Mouse (Mus musculus) forebrain, embryonic 11.5 days (tissue): ENCODE results near the gene Med20. TPM values are rescaled to one million over a fixed set of nuclear protein-coding genes. Genes with fewer than 3 reads are reported as not detected.
A peak's percentile ranks its signal among the peaks of the same experiment; 100 is the strongest.

Source experiments
- ATAC-seq: fragments of 200-750 bp; cut with Nextera tagmentation; replicated peaks from 2 replicates; pipeline ENCODE4 v1.8.0; 2017; ENCODE audit warnings: moderate TSS enrichment; ENCODE audit not compliant: low FRiP score
- DNase-seq: peaks from one replicate; pipeline ENCODE4 v3.0.0-alpha.2; 2017; ENCODE audit warnings: low spot score
- H3K27ac ChIP-seq: fragments of 300-500 bp; sonication (generic); 2 replicates; pipeline ENCODE4 v1.5.1; 2014; ENCODE audit warnings: low read depth, low read length
- H3K27me3 ChIP-seq: fragments of 300-500 bp; sonication (generic); 2 replicates; pipeline ENCODE4 v1.6.1; 2014; ENCODE audit warnings: mild to moderate bottlenecking, low read length, mixed read lengths; ENCODE audit not compliant: control insufficient read depth, insufficient read depth
- H3K36me3 ChIP-seq: fragments of 300-500 bp; sonication (generic); 2 replicates; pipeline ENCODE4 v1.6.1; 2014; ENCODE audit warnings: mild to moderate bottlenecking, low read length, moderate library complexity, mixed read lengths; ENCODE audit not compliant: control insufficient read depth, insufficient read depth
- H3K4me1 ChIP-seq: fragments of 300-500 bp; sonication (generic); replicated peaks from 2 replicates; pipeline ENCODE4 v1.6.1; 2014; ENCODE audit warnings: low read length, mixed read lengths; ENCODE audit not compliant: control insufficient read depth, insufficient read depth
- H3K4me2 ChIP-seq: fragments of 300-500 bp; sonication (generic); 2 replicates; pipeline ENCODE4 v1.6.1; 2014; ENCODE audit warnings: low read depth, mild to moderate bottlenecking, low read length, moderate library complexity, mixed read lengths; ENCODE audit not compliant: severe bottlenecking
- H3K4me3 ChIP-seq: fragments of 300-500 bp; sonication (generic); 2 replicates; pipeline ENCODE4 v1.5.1; 2014; ENCODE audit warnings: low read depth, low read length
- H3K9ac ChIP-seq: fragments of 300-500 bp; sonication (generic); 2 replicates; pipeline ENCODE4 v1.6.1; 2014; ENCODE audit warnings: low read length
- H3K9me3 ChIP-seq: fragments of 300-500 bp; sonication (generic); 2 replicates; pipeline ENCODE4 v1.6.1; 2016; ENCODE audit warnings: low read length, mixed read lengths; ENCODE audit not compliant: control insufficient read depth
- WGBS: fragments of 180-500 bp; shearing (Covaris S2); extraction: QIAGEN DNeasy Blood & Tissue Kit; methylation state at CpG from one replicate; pipeline ENCODE4 v1.1.7; 2014; 5-methylcytosine and 5-hydroxymethylcytosine counted together
- polyA plus RNA-seq: library from polyadenylated mRNA; unstranded; fragments of >200 nt; fragmentation: Nextera tagmentation; extraction: Ambion mirVana; gene quantifications from 2 replicates; pipeline ENCODE4 v1.2.1, GENCODE M21; 2014

The Med20 gene
- polyA plus RNA-seq, 1 experiment from 2014 or later: 44.5 TPM

- ATAC-seq: no peak
Observed at GRCm38 (mm10) chr17:47594183-47594968, 17.0 kb upstream of the Med20 start.

DNA sequence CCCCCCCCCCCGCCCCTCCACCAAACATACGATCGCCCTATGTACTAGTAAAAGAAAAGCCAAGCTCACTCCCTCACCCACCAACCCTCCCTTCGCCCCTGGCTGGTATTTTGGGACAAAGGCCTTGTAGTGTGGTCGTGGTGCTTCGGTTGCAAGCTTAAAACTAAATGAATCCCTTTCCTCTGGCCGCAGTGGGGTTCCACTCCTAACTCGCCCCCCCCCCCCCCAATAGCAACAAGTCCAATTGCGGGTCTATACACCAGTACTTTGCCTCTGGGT is 16.5 kb upstream of the Med20 start:
- Histone ChIP-seq H3K4me2 (peak overlapping the region; percentile 86), H3K27me3 (no peaks in the 10 kb centered on the region), H3K9ac (peak overlapping the region; percentile 88), H3K27ac (peak overlapping the region; percentile 97), H3K4me1 (peaks cover 28% of the 10 kb centered on the region), H3K36me3 (no peaks in the 10 kb centered on the region; the same call in 1 of the 2 replicates), H3K9me3 (no peaks in the 10 kb centered on the region), H3K4me3 (peak overlapping the region; percentile 81)
- WGBS: 0% methylated on average over 8 of the region's 9 CpGs
- ATAC-seq: no peak
- DNase-seq: no peak

More at GRCm38 (mm10) chr17:47594183-47594968, 17.0 kb upstream of the Med20 start:
- peak overlapping the region; percentile 88 for H3K9ac ChIP-seq
- H3K4me2 ChIP-seq: peak overlapping the region; percentile 86
- under 1% methylated on average over 37 of the region's 43 CpGs for WGBS
- H3K9me3 ChIP-seq: no peaks in the 10 kb centered on the region
- peaks cover 28% of the 10 kb centered on the region for H3K4me1 ChIP-seq
- H3K4me3 ChIP-seq: peak overlapping the region; percentile 81
- H3K27me3 ChIP-seq: no peaks in the 10 kb centered on the region
- H3K36me3 ChIP-seq: no peaks in the 10 kb centered on the region; the same call in 1 of the 2 replicates
- peak; percentile 80 for DNase-seq
- H3K27ac ChIP-seq: peak overlapping the region; percentile 97

DNA sequence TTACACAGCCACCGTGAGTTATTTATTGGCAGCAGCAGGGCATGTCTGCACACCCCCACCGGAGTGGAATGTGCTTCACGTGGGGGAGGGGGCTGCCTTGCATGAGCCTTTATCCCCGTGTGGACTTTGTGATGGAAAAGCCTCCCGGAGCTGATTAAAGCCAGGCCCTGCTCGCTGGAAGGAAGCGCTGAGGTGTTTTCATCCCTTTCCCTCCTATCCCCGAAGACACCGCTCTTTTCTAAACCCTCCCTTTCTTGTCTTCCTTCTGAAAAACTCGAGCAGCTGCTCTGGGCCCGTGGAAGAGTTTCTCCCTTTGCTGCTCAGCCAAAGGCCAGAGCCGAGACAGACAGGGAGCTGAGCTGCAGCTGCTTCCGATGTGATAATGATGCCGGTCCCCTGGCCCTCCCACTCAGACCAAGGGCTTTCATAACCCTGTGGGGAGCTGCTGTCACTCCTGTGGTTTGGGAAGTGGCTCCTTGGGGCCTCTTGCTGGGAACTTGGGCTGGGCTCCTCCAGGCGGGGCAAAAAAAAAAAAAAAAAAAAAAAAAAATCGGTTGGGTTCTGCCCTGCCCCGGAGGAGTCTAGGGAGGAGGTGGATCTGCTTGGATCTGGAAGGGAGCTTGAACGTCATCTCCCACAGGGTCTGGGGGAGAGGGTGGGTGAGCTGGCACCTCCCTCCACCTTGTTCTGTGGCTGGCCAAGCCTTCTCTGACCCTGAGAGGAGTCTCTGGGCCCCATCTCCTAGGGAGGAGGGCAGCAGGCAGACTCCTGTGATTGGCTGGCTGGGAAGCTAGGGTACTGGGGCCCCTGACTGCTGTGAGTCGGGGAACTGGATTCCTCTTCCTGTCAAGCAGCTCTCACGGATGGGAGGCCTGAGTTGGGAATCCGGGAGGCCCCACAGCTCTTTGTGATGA is 15.9 kb upstream of the Med20 start:
- Histone ChIP-seq H3K36me3 (no peaks in the 10 kb centered on the region; the same call in 1 of the 2 replicates), H3K27ac (peak overlapping the region; percentile 97), H3K9me3 (no peaks in the 10 kb centered on the region), H3K9ac (peak overlapping the region; percentile 88), H3K4me3 (peak overlapping the region; percentile 81), H3K4me1 (peaks cover 28% of the 10 kb centered on the region), H3K27me3 (no peaks in the 10 kb centered on the region), H3K4me2 (peak overlapping the region; percentile 86)
- peak; percentile 63 for ATAC-seq
- DNase-seq: peak; percentile 88
- WGBS: 0% methylated on average over 20 of the region's 21 CpGs

- peak overlapping the region; percentile 81 for H3K4me3 ChIP-seq
- DNase-seq (peak; percentile 68), ATAC-seq (no peak)
- H3K4me2 ChIP-seq: peak overlapping the region; percentile 86
- H3K4me1 ChIP-seq: peaks cover 28% of the 10 kb centered on the region
- H3K9ac ChIP-seq: peak overlapping the region; percentile 88
- H3K27me3 ChIP-seq: no peaks in the 10 kb centered on the region
- WGBS: 14% methylated on average over 6 of the region's 6 CpGs
- H3K36me3 ChIP-seq: no peaks in the 10 kb centered on the region; the same call in 1 of the 2 replicates
- H3K9me3 ChIP-seq: no peaks in the 10 kb centered on the region
- peak overlapping the region; percentile 97 for H3K27ac ChIP-seq
Observed at GRCm38 (mm10) chr17:47596162-47596838, 15.1 kb upstream of the Med20 start.

GRCm38 (mm10) chr17:47596839-47597164 is 14.6 kb upstream of the Med20 start:
- peaks cover 28% of the 10 kb centered on the region for H3K4me1 ChIP-seq
- peak overlapping the region; percentile 86 for H3K4me2 ChIP-seq
- H3K36me3 ChIP-seq: no peaks in the 10 kb centered on the region; the same call in 1 of the 2 replicates
- no peaks in the 10 kb centered on the region for H3K9me3 ChIP-seq
- H3K27me3 ChIP-seq: no peaks in the 10 kb centered on the region
- WGBS: 56% methylated on average over 5 of the region's 5 CpGs
- peak overlapping the region; percentile 97 for H3K27ac ChIP-seq
- peak overlapping the region; percentile 81; the same call in 1 of the 2 replicates for H3K4me3 ChIP-seq
- peak overlapping the region; percentile 32 for H3K9ac ChIP-seq
- DNase-seq: no peak
- no peak for ATAC-seq

DNA sequence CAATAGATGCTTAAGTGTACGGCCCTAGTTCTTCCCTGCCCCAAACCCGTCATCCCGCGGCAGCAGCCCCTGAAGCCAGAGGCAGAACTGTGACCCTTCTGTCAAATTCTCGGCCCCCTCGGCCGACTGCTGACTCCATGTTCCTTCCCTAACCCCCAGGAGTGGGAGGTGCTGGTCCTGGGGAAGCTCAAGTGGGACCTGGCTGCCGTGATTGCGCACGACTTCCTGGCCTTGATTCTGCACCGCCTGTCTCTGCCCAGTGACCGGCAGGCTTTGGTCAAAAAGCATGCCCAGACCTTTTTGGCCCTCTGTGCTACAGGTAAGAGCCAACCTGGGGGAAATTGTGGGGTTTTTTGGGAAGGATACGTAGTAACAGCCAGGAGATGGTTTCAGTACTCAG is 14.1 kb upstream of the Med20 start:
- ATAC-seq (no peak), DNase-seq (peak; percentile 59)
- H3K4me1 ChIP-seq: peaks cover 28% of the 10 kb centered on the region
- peak overlapping the region; percentile 51; the same call in 1 of the 2 replicates for H3K27ac ChIP-seq
- H3K9ac ChIP-seq: peak overlapping the region; percentile 32
- no peaks in the 10 kb centered on the region for H3K9me3 ChIP-seq
- no peaks in the 10 kb centered on the region for H3K27me3 ChIP-seq
- H3K4me3 ChIP-seq: no peak overlapping the region; the same call in 1 of the 2 replicates
- 62% methylated on average over 13 of the region's 13 CpGs for WGBS
- H3K36me3 ChIP-seq: no peaks in the 10 kb centered on the region; the same call in 1 of the 2 replicates
- H3K4me2 ChIP-seq: peak overlapping the region; percentile 86; the same call in 1 of the 2 replicates

GRCm38 (mm10) chr17:47597838-47598579 is 13.4 kb upstream of the Med20 start:
- Histone ChIP-seq H3K27ac (peak overlapping the region; percentile 37; the same call in 1 of the 2 replicates), H3K4me3 (no peak overlapping the region)

More at GRCm38 (mm10) chr17:47597838-47598579, 13.4 kb upstream of the Med20 start:
- H3K4me2 ChIP-seq: peak overlapping the region; percentile 86
- peaks cover 2% of the 10 kb centered on the region; the same call in 1 of the 2 replicates for H3K36me3 ChIP-seq
- H3K4me1 ChIP-seq: peaks cover 28% of the 10 kb centered on the region
- DNase-seq (peak; percentile 76), ATAC-seq (no peak)
- no peaks in the 10 kb centered on the region for H3K27me3 ChIP-seq
- H3K9me3 ChIP-seq: no peaks in the 10 kb centered on the region
- WGBS: 32% methylated on average over 10 of the region's 10 CpGs
- no peak overlapping the region for H3K9ac ChIP-seq
